Mouse (Mus musculus) liver, embryonic 14.5 days (tissue): ENCODE results near the gene Erbb2. TPM values are rescaled to one million over a fixed set of nuclear protein-coding genes. Genes with fewer than 3 reads are reported as not detected.

Source experiments
- ATAC-seq: fragments of 200-750 bp; cut with Nextera tagmentation; 2 replicates; pipeline ENCODE4 v1.8.0; 2017; ENCODE audit warnings: moderate number of reproducible peaks, mild to moderate bottlenecking, moderate library complexity; ENCODE audit not compliant: insufficient read depth
- DNase-seq, 3 experiments: peaks; one replicate each; pipeline ENCODE4 v3.0.0-alpha.2; 2012 to 2013; ENCODE audit warnings: low read depth in 3 of 3, low spot score in 3 of 3
- H3K27ac ChIP-seq: fragments of 300-500 bp; sonication (generic); 2 replicates; pipeline ENCODE4 v1.5.1; 2014; ENCODE audit warnings: moderate library complexity, mild to moderate bottlenecking, control low read depth, inconsistent platforms
- H3K27me3 ChIP-seq: fragments of 300-500 bp; sonication (generic); 2 replicates; pipeline ENCODE4 v1.6.1; 2014; ENCODE audit warnings: mild to moderate bottlenecking, low read length, moderate library complexity; ENCODE audit not compliant: control insufficient read depth, insufficient read depth
- H3K36me3 ChIP-seq: fragments of 300-500 bp; sonication (generic); replicated peaks from 2 replicates; pipeline ENCODE4 v1.6.1; 2014; ENCODE audit warnings: low read depth; ENCODE audit not compliant: control insufficient read depth, insufficient read depth
- H3K4me1 ChIP-seq, 2 experiments: fragments of 200-500 bp in 1 of 2; fragments of 300-500 bp in 1 of 2; sonication (generic) in 1 of 2; replicated peaks; 2 replicates each; pipeline ENCODE4 v1.6.1; 2012 to 2014; ENCODE audit warnings: antibody characterized with exemption in 1 of 2, inconsistent platforms in 1 of 2, low read length in 1 of 2; ENCODE audit not compliant: control insufficient read depth in 2 of 2, insufficient read depth in 2 of 2
- H3K4me2 ChIP-seq: fragments of 300-500 bp; sonication (generic); 2 replicates; pipeline ENCODE4 v1.6.1; 2014; ENCODE audit warnings: low read depth, mild to moderate bottlenecking, control low read depth, moderate library complexity
- H3K4me3 ChIP-seq, 2 experiments: fragments of 200-500 bp in 1 of 2; fragments of 300-500 bp in 1 of 2; sonication (generic) in 1 of 2; 2 replicates each; pipeline ENCODE4 v1.5.1; 2012 to 2014; ENCODE audit warnings: low read depth in 2 of 2, low read length in 2 of 2, mild to moderate bottlenecking in 2 of 2, control low read depth in 1 of 2, inconsistent platforms in 1 of 2, moderate library complexity in 1 of 2; ENCODE audit not compliant: insufficient read depth in 1 of 2
- H3K9ac ChIP-seq: fragments of 300-500 bp; sonication (generic); replicated peaks from 2 replicates; pipeline ENCODE4 v1.6.1; 2014; ENCODE audit warnings: mild to moderate bottlenecking, control low read depth, moderate library complexity
- H3K9me3 ChIP-seq: fragments of 300-500 bp; sonication (generic); 2 replicates; pipeline ENCODE4 v1.6.1; 2016; ENCODE audit warnings: low read length, mixed read lengths; ENCODE audit not compliant: control insufficient read depth
- CTCF ChIP-seq: IDR thresholded peaks from 2 replicates; pipeline ENCODE4 v1.5.1; 2016; ENCODE audit warnings: antibody characterized with exemption, low read depth, control low read depth
- EP300 ChIP-seq: IDR thresholded peaks from 2 replicates; pipeline ENCODE4 v1.6.1; 2016; ENCODE audit warnings: antibody characterized with exemption, low read depth
- WGBS: fragments of 180-500 bp; shearing (Covaris S2); extraction: QIAGEN DNeasy Blood & Tissue Kit; methylation state at CpG from one replicate; pipeline ENCODE4 v1.1.7; 2014; ENCODE audit not compliant: insufficient replicate concordance; 5-methylcytosine and 5-hydroxymethylcytosine counted together
- polyA plus RNA-seq, 2 experiments: library from polyadenylated mRNA; depleted of rRNA in 1 of 2; stranded (reverse) in 1 of 2; unstranded in 1 of 2; fragments of >200 nt; fragmentation: Nextera tagmentation in 1 of 2; extraction: Ambion mirVana in 1 of 2; gene quantifications; 2 replicates each; pipeline versions ENCODE4 v1.2.1 to v1.2.3; 2012 to 2014

The Erbb2 gene
- polyA plus RNA-seq, 2 experiments: 1.1 to 1.6 TPM

DNA sequence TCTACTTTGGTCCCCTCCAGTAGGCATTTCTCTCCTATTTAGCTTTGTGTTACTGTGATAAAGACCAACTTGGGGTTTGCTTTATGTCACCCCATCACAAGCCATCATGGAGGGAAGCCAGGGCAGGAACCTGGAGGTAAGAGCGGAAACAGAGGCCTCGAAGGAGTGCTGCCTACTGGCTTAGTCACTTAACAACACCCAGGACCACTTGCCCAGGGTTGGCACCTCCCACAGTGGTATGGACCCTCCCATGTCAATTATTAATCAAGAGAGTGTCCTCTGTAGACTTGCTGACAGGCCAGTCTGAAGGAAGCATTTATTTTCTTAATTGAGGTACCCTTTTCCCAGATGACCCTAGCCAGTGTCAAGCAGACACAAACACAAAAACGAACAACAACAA, 11.5 kb upstream of the Erbb2 start:
- 44% methylated on average over 3 of the region's 3 CpGs for WGBS
- H3K4me3 ChIP-seq: peak overlapping the region in 1 of 2 experiments; percentile 74; a peak in 2 of 4 replicates
- DNase-seq (no peak), ATAC-seq (no peak)
- no peaks in the 10 kb centered on the region for H3K9me3 ChIP-seq
- H3K4me2 ChIP-seq: peak overlapping the region; percentile 70
- H3K36me3 ChIP-seq: no peaks in the 10 kb centered on the region
- peak overlapping the region; percentile 67 for H3K9ac ChIP-seq
- peaks cover 7 to 12% of the 10 kb centered on the region in 2 experiments for H3K4me1 ChIP-seq
- TF ChIP-seq CTCF: no peak
- no peak for TF ChIP-seq EP300
- no peaks in the 10 kb centered on the region for H3K27me3 ChIP-seq
- no peak overlapping the region for H3K27ac ChIP-seq

DNA sequence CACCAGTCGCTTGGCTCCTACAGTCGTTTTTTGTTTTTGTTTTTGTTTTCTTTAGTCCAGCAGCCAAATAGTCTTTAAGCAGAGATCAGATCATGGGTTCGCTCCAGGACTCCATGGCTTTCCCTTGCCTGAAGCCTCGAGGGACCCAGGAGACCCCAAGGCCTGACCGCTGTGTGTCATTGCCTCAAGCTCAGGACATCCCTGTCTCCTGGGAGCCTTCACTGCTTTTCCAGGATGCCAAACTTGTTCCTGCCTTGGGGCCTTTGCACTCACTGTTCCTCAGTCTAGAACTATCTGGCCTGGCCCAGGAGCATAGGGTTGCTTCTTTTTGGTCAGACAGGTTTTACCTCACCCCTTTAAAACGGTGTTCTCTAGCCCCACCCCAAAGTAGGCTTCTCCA, 5.6 kb upstream of the Erbb2 start:
- WGBS: 56% methylated on average over 6 of the region's 6 CpGs
- no peaks in the 10 kb centered on the region for H3K9me3 ChIP-seq
- H3K4me1 ChIP-seq: peaks cover 0 to 6% of the 10 kb centered on the region in 2 experiments; a peak in 2 of 4 replicates
- ATAC-seq (no peak), DNase-seq (no peak)
- no peak overlapping the region for H3K4me2 ChIP-seq
- H3K36me3 ChIP-seq: no peaks in the 10 kb centered on the region
- no peak for TF ChIP-seq EP300
- no peak for TF ChIP-seq CTCF
- H3K27me3 ChIP-seq: peaks cover 15% of the 10 kb centered on the region
- H3K27ac ChIP-seq: no peak overlapping the region
- no peak overlapping the region for H3K4me3 ChIP-seq
- H3K9ac ChIP-seq: no peak overlapping the region

DNA sequence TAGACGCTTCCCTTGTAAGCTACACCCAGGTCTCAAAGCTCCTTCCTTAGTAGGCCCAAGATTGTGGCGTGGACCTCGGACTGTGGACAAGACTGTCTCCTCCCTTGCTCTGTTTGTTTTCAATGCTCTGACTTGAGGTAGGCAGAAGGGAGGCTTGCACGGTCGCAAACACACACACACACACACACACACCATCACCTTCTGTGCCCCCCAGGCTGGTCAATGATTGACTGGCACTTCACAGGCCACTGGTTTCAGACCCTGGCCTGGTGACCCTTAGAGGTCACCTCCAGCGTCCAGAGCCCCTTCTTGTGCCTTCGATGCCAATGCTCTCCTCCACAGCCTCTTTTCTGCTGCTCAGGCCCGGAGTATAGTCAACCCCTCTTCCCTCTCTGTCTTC, 3.4 kb upstream of the Erbb2 start:
- TF ChIP-seq CTCF (no peak), EP300 (no peak)
- H3K36me3 ChIP-seq: no peaks in the 10 kb centered on the region
- peaks cover 35% of the 10 kb centered on the region for H3K27me3 ChIP-seq
- WGBS: 48% methylated on average over 8 of the region's 8 CpGs
- H3K9me3 ChIP-seq: no peaks in the 10 kb centered on the region
- no peak overlapping the region for H3K27ac ChIP-seq
- ATAC-seq: no peak
- no peak overlapping the region for H3K4me2 ChIP-seq
- peaks cover 0 to 6% of the 10 kb centered on the region in 2 experiments; a peak in 3 of 4 replicates for H3K4me1 ChIP-seq
- DNase-seq: no peak
- no peak overlapping the region for H3K4me3 ChIP-seq
- H3K9ac ChIP-seq: no peak overlapping the region

DNA sequence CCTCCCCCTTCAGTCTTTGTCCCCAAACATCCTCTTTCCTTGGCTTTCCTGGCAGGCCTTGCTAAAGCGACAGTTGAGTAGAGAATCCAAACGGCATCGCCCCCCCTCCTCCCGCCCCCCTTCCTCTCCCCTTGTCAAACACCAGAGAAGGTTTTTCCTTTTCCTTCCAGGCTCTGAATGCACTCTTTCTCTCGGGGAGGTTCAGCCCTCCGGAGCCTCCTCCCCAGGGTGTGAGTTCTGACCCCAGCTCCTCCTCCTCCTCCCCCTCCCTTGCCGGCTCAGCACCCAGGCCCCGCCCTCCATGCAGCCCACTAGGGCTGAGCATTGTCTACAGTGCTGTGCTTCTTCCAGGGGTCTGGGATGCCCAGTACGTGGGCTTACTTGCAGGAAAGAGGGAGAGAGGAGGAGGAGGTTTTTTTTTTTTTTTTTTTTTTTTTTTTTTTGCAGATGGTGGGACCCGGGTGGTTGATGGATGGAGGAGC, 2.9 kb upstream of the Erbb2 start:
- ATAC-seq (no peak), DNase-seq (no peak)
- Histone ChIP-seq H3K9me3 (no peaks in the 10 kb centered on the region), H3K4me3 (no peak overlapping the region), H3K9ac (no peak overlapping the region), H3K4me2 (no peak overlapping the region), H3K4me1 (peaks cover 0 to 6% of the 10 kb centered on the region in 2 experiments; a peak in 3 of 4 replicates), H3K27me3 (peaks cover 40% of the 10 kb centered on the region), H3K36me3 (no peaks in the 10 kb centered on the region), H3K27ac (no peak overlapping the region)
- TF ChIP-seq EP300 (no peak), CTCF (no peak)
- 6% methylated on average over 10 of the region's 10 CpGs for WGBS

DNA sequence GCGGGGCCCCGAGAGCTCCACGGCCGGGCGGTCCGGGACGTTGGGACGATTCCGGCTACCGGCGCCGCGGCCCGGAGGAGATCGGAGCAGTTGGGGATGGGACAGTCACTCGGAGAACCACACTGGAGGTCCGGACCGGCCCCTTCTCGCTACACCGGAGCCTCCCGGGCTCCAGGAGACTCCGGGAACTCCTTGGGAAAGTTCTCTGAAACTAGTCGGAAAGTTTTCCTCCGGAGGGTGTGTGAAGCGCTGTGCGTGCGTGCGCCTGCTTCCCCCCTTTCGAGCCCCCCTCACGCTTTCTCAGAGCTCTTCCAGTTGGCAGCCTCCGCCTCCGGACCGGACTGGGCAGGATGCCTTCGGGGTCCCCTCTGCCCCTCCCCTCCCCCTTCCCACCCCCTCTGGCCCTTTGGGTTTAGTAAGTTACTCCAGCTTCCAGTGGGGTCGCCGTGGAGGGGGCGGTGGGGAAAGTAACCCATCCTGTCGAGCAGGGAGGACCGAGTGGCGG, 579 bp downstream of the Erbb2 start:
- no peak for DNase-seq
- ATAC-seq: no peak
- Histone ChIP-seq H3K4me1 (peaks cover 0 to 8% of the 10 kb centered on the region in 2 experiments; a peak in 3 of 4 replicates), H3K27ac (no peak overlapping the region), H3K9ac (peak overlapping the region; percentile 16; the same call in 1 of the 2 replicates), H3K9me3 (no peaks in the 10 kb centered on the region), H3K36me3 (no peaks in the 10 kb centered on the region), H3K4me3 (peak overlapping the region; percentile 44 to 55), H3K27me3 (peaks cover 45% of the 10 kb centered on the region), H3K4me2 (peak overlapping the region; percentile 45)
- 2% methylated on average over 40 of the region's 40 CpGs for WGBS
- TF ChIP-seq EP300: no peak
- no peak for TF ChIP-seq CTCF
